Mouse (Mus musculus) heart, embryonic 15.5 days (tissue): ENCODE results near the gene Klk1b8. TPM values are rescaled to one million over a fixed set of nuclear protein-coding genes. Genes with fewer than 3 reads are reported as not detected.
"Not testable (repeated sequence)": the region's sequence is repeated elsewhere in the genome, so short reads cannot be mapped to it uniquely, and the experiment has no call there.

Experiments
- ATAC-seq: fragments of 200-750 bp; cut with Nextera tagmentation; replicated peaks from 2 replicates; pipeline ENCODE4 v1.8.0; 2017; ENCODE audit warnings: low read depth, moderate TSS enrichment; ENCODE audit not compliant: insufficient number of reproducible peaks, insufficient read depth, low FRiP score
- H3K27ac ChIP-seq: fragments of 300-500 bp; sonication (generic); 2 replicates; pipeline ENCODE4 v1.5.1; 2015; ENCODE audit warnings: mild to moderate bottlenecking, inconsistent platforms
- H3K27me3 ChIP-seq: fragments of 300-500 bp; sonication (generic); 2 replicates; pipeline ENCODE4 v1.6.1; 2015; ENCODE audit warnings: inconsistent platforms
- H3K36me3 ChIP-seq: fragments of 300-500 bp; sonication (generic); 2 replicates; pipeline ENCODE4 v1.6.1; 2015; ENCODE audit warnings: mild to moderate bottlenecking, inconsistent platforms
- H3K4me1 ChIP-seq: fragments of 300-500 bp; sonication (generic); replicated peaks from 2 replicates; pipeline ENCODE4 v1.6.1; 2015; ENCODE audit warnings: inconsistent platforms
- H3K4me2 ChIP-seq: fragments of 300-500 bp; sonication (generic); 2 replicates; pipeline ENCODE4 v1.6.1; 2015; ENCODE audit warnings: inconsistent platforms, mild to moderate bottlenecking, moderate library complexity
- H3K4me3 ChIP-seq: fragments of 300-500 bp; sonication (generic); 2 replicates; pipeline ENCODE4 v1.5.1; 2015; ENCODE audit warnings: mild to moderate bottlenecking, inconsistent platforms
- H3K9ac ChIP-seq: fragments of 300-500 bp; sonication (generic); 2 replicates; pipeline ENCODE4 v1.6.1; 2015; ENCODE audit warnings: mild to moderate bottlenecking, inconsistent platforms
- H3K9me3 ChIP-seq: fragments of 300-500 bp; sonication (generic); replicated peaks from 2 replicates; pipeline ENCODE4 v1.6.1; 2016; ENCODE audit warnings: inconsistent platforms
- WGBS: fragments of 180-500 bp; shearing (Covaris S2); methylation state at CpG from one replicate; pipeline ENCODE4 v1.1.7; 2015; ENCODE audit warnings: mixed read lengths; 5-methylcytosine and 5-hydroxymethylcytosine counted together
- polyA plus RNA-seq: library from polyadenylated mRNA; unstranded; fragments of >200 nt; fragmentation: Nextera tagmentation; extraction: Ambion mirVana; gene quantifications from 2 replicates; pipeline ENCODE4 v1.2.1, GENCODE M21; 2015

The Klk1b8 gene
- polyA plus RNA-seq, 1 experiment from 2014 or later, result not detected

GRCm38 (mm10) chr7:43934747-43935146 lies 15.7 kb upstream of the Klk1b8 start:
- 51% methylated on average over 3 of the region's 3 CpGs for WGBS
- Histone ChIP-seq H3K4me1 (no peaks in the 10 kb centered on the region), H3K27me3 (no peaks in the 10 kb centered on the region), H3K9ac (no peak overlapping the region), H3K4me2 (no peak overlapping the region), H3K9me3 (no peaks in the 10 kb centered on the region), H3K36me3 (no peaks in the 10 kb centered on the region), H3K4me3 (no peak overlapping the region), H3K27ac (no peak overlapping the region)
- ATAC-seq, result no peak

GRCm38 (mm10) chr7:43936551-43936950 lies 13.9 kb upstream of the Klk1b8 start:
- 81% methylated on average over 14 of the region's 14 CpGs for whole genome bisulfite sequencing
- H3K27me3 ChIP-seq, result no peaks in the 10 kb centered on the region
- no peak overlapping the region for H3K4me3 ChIP-seq
- no peak overlapping the region for H3K4me2 ChIP-seq
- no peak overlapping the region for H3K27ac ChIP-seq
- no peaks in the 10 kb centered on the region for H3K9me3 ChIP-seq
- no peaks in the 10 kb centered on the region for H3K4me1 ChIP-seq
- no peak for ATAC-seq
- H3K9ac ChIP-seq, result no peak overlapping the region
- H3K36me3 ChIP-seq, result no peaks in the 10 kb centered on the region

DNA sequence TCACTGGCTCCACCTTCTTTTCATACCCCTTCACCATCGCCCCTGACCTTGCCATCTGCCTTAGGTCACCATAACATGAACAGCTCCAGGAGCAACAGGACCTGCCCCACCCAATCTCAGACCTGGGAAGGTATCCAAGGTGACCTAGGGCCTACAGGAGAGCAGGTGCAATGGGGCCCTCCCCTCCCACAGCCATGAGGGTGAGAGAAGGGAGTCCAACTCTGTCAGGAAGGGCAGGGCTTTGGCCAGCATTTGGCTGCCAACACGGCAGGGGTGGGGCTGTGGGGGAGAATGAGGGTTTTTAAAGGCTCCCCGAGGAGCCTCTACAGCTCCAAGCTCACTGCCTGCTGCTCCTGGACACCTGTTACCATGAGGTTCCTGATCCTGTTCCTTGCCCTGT lies 8.2 kb upstream of the Klk1b8 start:
- not testable (repeated sequence) for H3K4me1 ChIP-seq, ATAC-seq, H3K9ac ChIP-seq, H3K4me3 ChIP-seq, H3K36me3 ChIP-seq, H3K9me3 ChIP-seq, H3K4me2 ChIP-seq, H3K27me3 ChIP-seq, H3K27ac ChIP-seq
- WGBS, result 66% methylated on average over 3 of the region's 3 CpGs

DNA sequence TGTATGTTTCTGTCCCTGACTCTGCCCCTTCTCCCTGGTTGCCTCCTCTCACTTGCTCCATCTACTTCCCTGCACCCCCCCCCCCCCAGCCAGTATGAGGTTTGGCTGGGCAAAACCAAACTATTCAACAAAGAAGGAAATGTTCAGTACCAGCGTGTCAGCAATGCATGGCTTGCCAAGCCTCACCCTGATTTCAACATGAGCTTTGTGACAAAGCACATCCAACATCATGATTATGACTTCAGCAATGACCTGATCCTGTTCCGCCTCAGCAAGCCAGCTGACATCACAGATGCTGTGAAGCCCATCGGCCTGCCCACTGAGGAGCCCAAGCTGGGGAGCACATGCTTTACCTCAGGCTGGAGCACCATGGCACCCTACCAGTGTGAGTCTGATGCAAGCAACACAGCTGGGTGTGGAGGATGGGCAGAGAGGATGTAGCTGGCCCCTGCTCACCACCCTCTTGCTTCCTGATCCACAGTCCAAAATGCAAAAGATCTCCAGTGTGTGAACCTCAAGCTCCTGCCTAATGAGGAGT lies 5.7 kb upstream of the Klk1b8 start:
- H3K27me3 ChIP-seq, result no peaks in the 10 kb centered on the region
- H3K27ac ChIP-seq, result no peak overlapping the region
- ATAC-seq, result no peak
- WGBS, result 67% methylated on average over 3 of the region's 3 CpGs
- H3K9ac ChIP-seq, result no peak overlapping the region
- no peak overlapping the region for H3K4me3 ChIP-seq
- no peaks in the 10 kb centered on the region for H3K4me1 ChIP-seq
- no peak overlapping the region for H3K4me2 ChIP-seq
- no peaks in the 10 kb centered on the region for H3K36me3 ChIP-seq
- no peaks in the 10 kb centered on the region for H3K9me3 ChIP-seq

DNA sequence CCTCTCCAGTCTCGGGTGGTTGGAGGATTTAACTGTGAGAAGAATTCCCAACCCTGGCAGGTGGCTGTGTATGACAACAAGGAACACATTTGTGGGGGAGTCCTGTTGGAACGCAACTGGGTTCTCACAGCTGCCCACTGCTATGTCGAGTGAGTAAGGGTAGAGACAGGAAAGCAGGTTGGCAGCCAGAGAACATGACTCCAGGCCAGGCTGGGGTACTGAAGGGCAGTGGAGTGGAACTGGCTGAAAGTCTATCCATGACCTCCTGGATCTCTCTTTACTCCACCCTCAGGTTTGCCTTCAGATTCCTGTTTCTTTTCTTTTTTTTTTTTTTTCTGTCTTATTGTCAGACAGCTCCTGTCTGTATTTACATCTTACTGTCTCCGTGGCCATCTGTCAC lies 2.2 kb downstream of the Klk1b8 start:
- WGBS, result 58% methylated on average over 4 of the region's 4 CpGs
- H3K27me3 ChIP-seq, result no peaks in the 10 kb centered on the region
- H3K9me3 ChIP-seq, result no peaks in the 10 kb centered on the region
- H3K36me3 ChIP-seq, result no peaks in the 10 kb centered on the region
- no peak overlapping the region for H3K4me3 ChIP-seq
- H3K27ac ChIP-seq, result no peak overlapping the region
- H3K4me1 ChIP-seq, result no peaks in the 10 kb centered on the region
- no peak overlapping the region for H3K4me2 ChIP-seq
- no peak overlapping the region for H3K9ac ChIP-seq
- no peak for ATAC-seq

- ATAC-seq, result no peak
- 58% methylated on average over 3 of the region's 3 CpGs for WGBS
Measured at GRCm38 (mm10) chr7:43966451-43966850, 16.0 kb downstream of the Klk1b8 start, which contains the start of gene Klk1b1. Gene Klk1b1, plus strand, starts transcription at chr7:43966751.

GRCm38 (mm10) chr7:43967058-43967457 lies 16.6 kb downstream of the Klk1b8 start:
- ATAC-seq, result no peak
- Histone ChIP-seq H3K4me3 (no peak overlapping the region), H3K9ac (no peak overlapping the region), H3K27ac (no peak overlapping the region), H3K9me3 (no peaks in the 10 kb centered on the region), H3K4me2 (no peak overlapping the region), H3K36me3 (no peaks in the 10 kb centered on the region), H3K27me3 (no peaks in the 10 kb centered on the region), H3K4me1 (no peaks in the 10 kb centered on the region)
- WGBS, result 71% methylated on average over 3 of the region's 3 CpGs

More at GRCm38 (mm10) chr7:43966451-43966850, 16.0 kb downstream of the Klk1b8 start, which contains the start of gene Klk1b1:
- Histone ChIP-seq H3K4me3 (no peak within 1 kb of the TSS), H3K9me3 (no peaks in the 10 kb centered on the region), H3K27ac (no peak within 1 kb of the TSS), H3K36me3 (no peaks in the 10 kb centered on the region), H3K4me2 (no peak within 1 kb of the TSS), H3K27me3 (no peaks in the 10 kb centered on the region), H3K4me1 (no peaks in the 10 kb centered on the region), H3K9ac (no peak within 1 kb of the TSS)

- Histone ChIP-seq H3K4me3 (no peak overlapping the region), H3K9ac (no peak overlapping the region), H3K27me3 (no peaks in the 10 kb centered on the region), H3K9me3 (no peaks in the 10 kb centered on the region), H3K4me1 (no peaks in the 10 kb centered on the region), H3K4me2 (no peak overlapping the region), H3K27ac (no peak overlapping the region), H3K36me3 (no peaks in the 10 kb centered on the region)
- 73% methylated on average over 2 of the region's 2 CpGs for WGBS
- no peak for ATAC-seq
Measured at GRCm38 (mm10) chr7:43967612-43968011, 17.1 kb downstream of the Klk1b8 start.

DNA sequence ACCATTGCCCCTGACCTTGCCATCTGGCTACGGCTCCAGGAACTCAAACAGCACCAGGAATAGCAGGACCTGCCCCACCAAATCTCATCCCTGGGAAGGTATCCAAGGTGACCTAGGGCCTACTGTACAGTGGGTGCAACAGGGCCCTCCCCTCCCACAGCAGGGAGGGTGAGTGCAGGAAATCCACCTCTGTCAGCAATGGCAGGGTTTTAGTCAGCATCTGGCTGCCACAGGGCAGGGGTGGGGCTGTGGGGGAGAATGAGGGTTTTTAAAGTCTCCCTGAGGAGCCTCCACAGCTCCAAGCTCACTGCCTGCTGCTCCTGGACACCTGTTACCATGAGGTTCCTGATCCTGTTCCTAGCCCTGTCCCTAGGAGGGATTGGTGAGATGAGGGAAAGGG lies 25.3 kb downstream of the Klk1b8 start, which contains the start of gene Klk1b9:
Gene Klk1b9 (plus strand): TSS at position 301 of the 400 bp plus-strand sequence.
- 56% methylated on average over 1 of the region's 1 CpGs for WGBS

DNA sequence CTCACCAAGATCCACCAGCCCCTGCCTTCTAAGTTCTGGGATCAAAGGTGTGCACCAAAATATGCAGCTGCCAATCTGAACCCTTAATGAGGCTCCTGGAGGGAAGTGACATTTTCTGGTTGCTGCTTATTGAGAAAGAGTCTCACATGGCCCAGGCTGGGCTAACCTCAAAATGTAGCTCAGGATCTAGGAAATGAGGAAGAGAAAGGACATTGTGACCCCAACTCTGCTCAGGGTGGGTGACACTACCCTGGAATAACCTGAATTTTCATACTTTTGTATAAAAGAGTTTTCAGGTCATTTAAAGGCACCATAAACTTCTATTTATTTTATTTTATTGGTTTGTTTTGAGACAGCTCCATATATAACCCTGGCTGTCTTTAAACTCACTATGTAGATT lies 35.2 kb downstream of the Klk1b8 start:
- ATAC-seq, result no peak
- Histone ChIP-seq H3K4me3 (no peak overlapping the region), H3K4me1 (no peaks in the 10 kb centered on the region), H3K27ac (no peak overlapping the region), H3K9ac (no peak overlapping the region), H3K27me3 (no peaks in the 10 kb centered on the region), H3K36me3 (no peaks in the 10 kb centered on the region), H3K9me3 (no peaks in the 10 kb centered on the region), H3K4me2 (no peak overlapping the region)

More for the DNA sequence above, 25.3 kb downstream of the Klk1b8 start, which contains the start of gene Klk1b9:
- H3K36me3 ChIP-seq, H3K27me3 ChIP-seq, ATAC-seq, H3K9ac ChIP-seq, H3K27ac ChIP-seq, H3K4me2 ChIP-seq, H3K4me1 ChIP-seq, H3K9me3 ChIP-seq, H3K4me3 ChIP-seq: not testable (repeated sequence)

DNA sequence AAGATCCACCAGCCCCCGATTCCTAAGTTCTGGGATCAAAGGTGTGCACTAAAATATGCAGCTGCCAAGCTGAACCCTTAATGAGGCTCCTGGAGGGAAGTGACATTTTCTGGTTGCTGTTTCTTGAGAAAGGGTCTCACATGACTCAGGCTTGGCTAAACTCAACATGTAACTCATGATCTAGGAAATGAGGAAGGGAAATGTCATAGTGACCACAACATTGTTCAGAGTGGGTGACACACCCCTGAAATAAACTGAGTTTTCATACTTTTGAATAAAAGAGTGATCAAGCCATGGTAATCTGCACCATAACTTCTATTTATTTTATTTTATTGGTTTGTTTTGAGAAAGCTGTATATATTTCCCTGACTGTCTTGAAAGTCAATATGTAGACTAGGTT lies 44.4 kb downstream of the Klk1b8 start:
- not testable (repeated sequence) for H3K27me3 ChIP-seq, H3K36me3 ChIP-seq, H3K9ac ChIP-seq, H3K9me3 ChIP-seq, H3K4me1 ChIP-seq, H3K27ac ChIP-seq, H3K4me2 ChIP-seq, H3K4me3 ChIP-seq, ATAC-seq
- 74% methylated on average over 1 of the region's 1 CpGs for WGBS

- H3K4me1 ChIP-seq, H3K9ac ChIP-seq, H3K27me3 ChIP-seq, H3K9me3 ChIP-seq, H3K27ac ChIP-seq, H3K36me3 ChIP-seq, H3K4me2 ChIP-seq, H3K4me3 ChIP-seq, ATAC-seq: not testable (repeated sequence)
- 77% methylated on average over 4 of the region's 4 CpGs for WGBS
Measured at GRCm38 (mm10) chr7:43995577-43995976, 45.1 kb downstream of the Klk1b8 start, which contains the start of gene Klk1b11. Gene Klk1b11, plus strand, starts transcription at chr7:43995877.
